Mouse (Mus musculus) layer of hippocampus, postnatal 14 days (tissue): ENCODE measurements around the gene Actg1. TPM values are rescaled to one million over a fixed set of nuclear protein-coding genes. Genes with fewer than 3 reads are reported as not detected.
"Not testable (repeated sequence)": the region's sequence is repeated elsewhere in the genome, so short reads cannot be mapped to it uniquely, and the experiment has no call there.

Experiments used
- DNase-seq, 2 experiments: peaks; one replicate each; pipeline ENCODE4 v3.0.0; 2021 to 2022; ENCODE audit warnings: low spot score in 2 of 2, mixed read lengths in 1 of 2
- total RNA-seq, 2 experiments: library from RNA; stranded (reverse); gene quantifications; 2 replicates each; pipeline ENCODE4 v1.2.3; 2021

Gene Actg1
- total RNA-seq, 2 experiments from 2014 or later: 1,835 to 1,925 TPM

- no peak for DNase-seq
Measured at GRCm38 (mm10) chr11:120362891-120363290, 14.5 kb upstream of the Actg1 start.

GRCm38 (mm10) chr11:120361295-120361694 is 13.0 kb upstream of the Actg1 start, which contains the start of gene Fscn2:
Gene Fscn2, plus strand, starts transcription at chr11:120361534.
- no peak for DNase-seq

GRCm38 (mm10) chr11:120360755-120361154 is 12.4 kb upstream of the Actg1 start:
- DNase-seq: no peak

- no peak for DNase-seq
Measured at GRCm38 (mm10) chr11:120360062-120360461, 11.7 kb upstream of the Actg1 start.

GRCm38 (mm10) chr11:120359391-120359790 is 11.0 kb upstream of the Actg1 start:
- DNase-seq: no peak

- peak; percentile 82 to 93 for DNase-seq
Measured at GRCm38 (mm10) chr11:120357791-120358401, 9.6 kb upstream of the Actg1 start.

GRCm38 (mm10) chr11:120356900-120357299 is 8.6 kb upstream of the Actg1 start:
- no peak for DNase-seq

- DNase-seq: no peak
Measured at GRCm38 (mm10) chr11:120356319-120356840, 8.0 kb upstream of the Actg1 start.

- DNase-seq: no peak
Measured at GRCm38 (mm10) chr11:120355277-120356039, 7.1 kb upstream of the Actg1 start.

GRCm38 (mm10) chr11:120354304-120355276 is 6.2 kb upstream of the Actg1 start:
- no peak for DNase-seq

- no peak for DNase-seq
Measured at GRCm38 (mm10) chr11:120353500-120354303, 5.4 kb upstream of the Actg1 start.

GRCm38 (mm10) chr11:120352571-120353290 is 4.4 kb upstream of the Actg1 start:
- DNase-seq: no peak

GRCm38 (mm10) chr11:120352093-120352350 is 3.7 kb upstream of the Actg1 start:
- DNase-seq: not testable (repeated sequence)

GRCm38 (mm10) chr11:120351250-120352092 is 3.1 kb upstream of the Actg1 start:
- no peak for DNase-seq

GRCm38 (mm10) chr11:120350711-120351110 is 2.4 kb upstream of the Actg1 start:
- DNase-seq: no peak

GRCm38 (mm10) chr11:120349986-120350702 is 1.8 kb upstream of the Actg1 start:
- peak; percentile 75 to 80 for DNase-seq

GRCm38 (mm10) chr11:120349371-120349985 is 1.1 kb upstream of the Actg1 start:
- no peak for DNase-seq
